Mouse (Mus musculus) kidney, adult 18-20 months (tissue): ENCODE results near the gene Gm17334.

Experiments used
- DNase-seq: peaks from one replicate; pipeline ENCODE4 v3.0.0; 2021

Gm17334 gene

DNA sequence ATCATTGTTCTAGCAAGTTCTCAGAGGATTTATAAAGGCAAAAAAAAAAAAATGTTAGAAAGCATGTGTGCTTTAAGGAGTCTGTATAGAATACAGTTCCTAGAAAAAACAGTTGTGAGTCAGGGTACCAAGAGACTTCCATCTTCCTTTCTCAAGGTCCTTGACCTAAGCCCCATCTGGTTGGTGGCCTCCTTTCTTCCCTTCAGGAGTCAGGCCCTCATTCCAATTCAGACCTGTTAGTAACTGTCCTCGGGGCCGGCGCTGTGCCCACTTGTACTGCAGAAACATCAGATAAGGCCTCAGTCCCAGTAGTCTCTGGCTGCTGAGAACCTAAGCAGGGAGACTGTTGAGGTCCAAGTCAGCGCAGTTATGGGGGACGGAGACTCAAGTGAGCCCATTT lies at the start of gene Gm17334:
Gm17334 (minus strand) TSS at position 101 of the 400 bp plus-strand sequence.
- DNase-seq = no peak

DNA sequence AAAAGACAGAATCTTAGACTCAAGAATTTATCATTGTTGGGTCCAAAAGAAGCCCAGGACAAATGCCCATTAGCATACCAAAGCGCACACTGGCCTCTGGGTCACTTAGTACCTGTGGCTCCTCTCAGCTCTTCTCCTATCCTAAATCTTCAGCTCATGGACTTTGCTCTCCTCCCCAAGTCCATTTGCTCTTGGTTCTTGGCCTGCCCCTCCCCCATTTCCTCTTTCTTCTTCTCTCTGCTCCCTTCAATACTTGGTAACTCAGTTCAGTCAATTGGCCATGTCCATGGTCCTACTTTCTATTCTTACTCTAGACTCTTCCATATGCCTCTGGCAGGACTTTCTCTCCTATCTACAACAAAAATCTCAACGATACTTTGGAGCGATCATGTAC lies 49.0 kb upstream of the Gm17334 start:
- DNase-seq = no peak

DNA sequence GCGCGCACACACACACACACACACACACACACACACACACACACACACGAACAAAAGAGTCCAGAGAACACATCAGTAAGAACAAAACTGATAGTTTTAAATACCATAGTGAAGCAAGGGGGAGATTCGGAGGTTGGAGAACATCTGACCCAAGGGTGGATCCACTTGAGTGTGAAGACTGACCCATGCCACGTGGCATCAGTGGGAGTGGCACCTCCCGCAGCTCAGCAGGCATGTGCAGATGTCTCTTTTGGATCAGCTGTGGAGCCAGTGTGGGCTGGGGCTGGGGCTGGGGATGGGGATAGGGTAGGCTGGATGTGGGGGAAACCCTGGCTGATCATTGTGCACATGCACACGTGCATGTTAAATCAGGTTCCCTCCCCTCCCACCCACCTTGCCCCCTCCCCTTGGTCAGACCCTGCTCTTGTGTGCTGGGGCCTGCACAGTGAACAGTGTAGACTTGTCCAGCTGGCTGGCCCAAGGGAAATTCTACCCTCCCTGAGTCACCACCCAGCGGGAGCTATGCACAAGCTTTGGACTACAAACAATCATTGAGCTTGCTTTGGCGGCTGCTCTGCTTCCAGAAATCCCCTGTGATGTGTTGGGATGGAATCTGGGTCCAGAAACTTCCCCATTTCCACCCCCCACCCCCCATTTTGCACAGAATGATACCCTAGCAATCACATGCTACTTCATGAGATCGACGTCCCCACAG lies 48.4 kb upstream of the Gm17334 start:
- DNase-seq = no peak

DNA sequence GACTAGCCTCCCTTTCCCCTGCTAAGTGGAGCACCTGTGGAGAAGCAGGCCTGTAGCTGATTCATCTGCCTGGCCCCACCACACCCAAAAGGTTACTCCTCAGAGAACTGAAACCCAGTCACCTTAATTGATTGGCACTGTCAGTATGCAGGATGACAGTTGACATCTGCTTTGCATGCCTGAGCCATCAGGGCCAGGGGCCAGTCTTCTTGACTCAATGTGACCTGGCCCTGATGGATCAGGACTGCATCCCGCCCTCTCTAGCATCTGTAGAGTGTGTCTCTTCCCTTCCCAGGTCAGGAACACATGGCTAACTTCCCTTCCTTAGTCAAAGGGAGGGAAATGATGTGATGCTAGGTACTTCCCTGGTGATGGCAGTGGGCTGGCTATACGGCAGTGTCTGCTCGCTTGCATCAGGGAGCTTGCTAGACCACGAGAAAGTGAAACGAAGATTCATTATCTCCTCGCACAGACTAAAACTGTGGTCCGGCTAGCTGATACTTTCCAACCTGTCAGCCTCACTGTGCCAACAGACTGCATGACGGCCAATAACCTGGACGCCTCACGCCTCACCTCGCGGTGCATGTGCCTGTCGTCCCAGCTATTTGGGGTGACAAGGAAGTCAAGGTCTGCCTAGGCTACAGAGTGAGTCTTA lies 47.7 kb upstream of the Gm17334 start:
- DNase-seq = no peak

DNA sequence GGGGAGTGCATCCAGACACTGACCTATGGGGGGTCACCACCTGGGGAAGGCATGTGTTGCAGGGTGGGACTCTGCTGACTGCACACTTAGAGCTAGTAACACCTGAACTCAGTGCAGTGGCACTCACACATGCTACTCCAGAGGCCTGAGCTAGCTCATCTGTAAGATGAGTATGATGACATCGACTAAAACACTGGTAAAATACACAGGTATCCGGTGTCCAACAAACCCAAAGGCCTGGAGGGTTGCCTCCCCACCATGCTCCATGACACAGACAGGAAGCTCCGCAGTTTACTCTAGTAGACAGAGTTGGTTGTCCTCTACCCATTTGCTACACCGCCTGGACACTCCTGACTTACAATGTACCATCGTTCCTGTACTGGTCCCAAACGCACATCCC lies 46.5 kb upstream of the Gm17334 start:
- DNase-seq = no peak

DNA sequence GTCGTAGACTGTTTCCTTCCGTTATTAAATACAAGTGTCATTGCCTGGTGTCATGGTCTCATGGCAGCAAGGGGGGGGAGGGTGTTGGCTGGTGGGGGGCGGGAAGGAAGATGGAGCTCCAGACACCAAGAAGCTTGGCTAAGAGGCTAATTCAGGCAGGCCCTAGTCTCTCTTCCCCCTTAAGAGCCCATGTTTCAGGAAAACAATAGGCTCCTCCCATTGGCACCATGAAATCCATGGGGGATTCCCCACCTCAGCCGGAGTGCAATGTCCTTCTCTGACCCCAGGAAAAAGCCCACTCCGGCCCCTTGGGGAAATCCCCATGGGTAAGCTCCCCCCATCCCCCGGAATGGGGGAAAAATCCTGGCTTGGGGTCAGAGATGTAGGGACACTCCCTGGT lies 45.8 kb upstream of the Gm17334 start:
- peak; percentile 52 for DNase-seq

DNA sequence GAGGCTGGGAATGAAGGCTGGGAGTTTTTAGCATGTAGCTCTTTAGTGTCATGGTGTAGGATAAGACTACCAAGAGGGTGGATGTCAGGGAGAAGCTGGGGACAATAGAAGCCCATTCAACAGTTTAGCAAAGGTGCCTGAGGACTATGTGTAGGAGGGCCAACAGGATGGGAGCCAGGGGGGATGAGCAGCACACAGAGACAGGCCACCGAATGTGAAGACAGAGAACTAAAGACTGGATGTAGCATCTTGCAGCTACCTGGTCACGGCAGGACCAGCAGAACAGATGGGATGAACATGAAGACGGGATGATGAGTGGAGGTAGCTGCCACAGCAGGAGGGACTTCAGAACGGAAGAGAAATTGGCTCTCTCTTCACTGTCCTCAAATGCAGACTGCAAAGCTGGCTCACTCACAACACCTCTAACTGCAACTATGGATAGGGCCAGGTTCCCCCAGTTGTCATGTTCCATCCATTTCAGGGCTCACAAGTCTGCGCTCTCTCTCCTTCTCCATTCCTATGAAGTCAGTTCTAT lies 43.9 kb upstream of the Gm17334 start:
- no peak for DNase-seq

DNA sequence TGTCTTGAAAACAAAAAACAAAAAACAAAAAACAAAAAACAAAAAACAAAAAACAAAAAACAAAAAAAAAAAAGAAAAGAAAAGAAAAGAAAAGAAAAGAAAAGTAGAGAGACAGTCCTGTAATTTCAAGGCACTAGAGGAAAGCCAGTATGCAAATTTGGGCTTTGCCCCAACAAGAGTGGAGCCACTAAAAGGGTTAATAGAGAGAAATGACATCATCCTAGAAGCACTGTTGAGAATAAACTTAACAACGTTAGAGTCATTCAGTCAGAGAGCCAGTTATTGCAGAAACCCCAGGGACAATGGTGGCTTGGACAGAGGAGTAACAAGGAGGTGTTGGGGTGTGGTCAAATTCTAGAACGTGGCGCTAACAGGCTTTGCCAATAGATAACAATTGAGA lies 41.8 kb upstream of the Gm17334 start:
- no peak for DNase-seq

DNA sequence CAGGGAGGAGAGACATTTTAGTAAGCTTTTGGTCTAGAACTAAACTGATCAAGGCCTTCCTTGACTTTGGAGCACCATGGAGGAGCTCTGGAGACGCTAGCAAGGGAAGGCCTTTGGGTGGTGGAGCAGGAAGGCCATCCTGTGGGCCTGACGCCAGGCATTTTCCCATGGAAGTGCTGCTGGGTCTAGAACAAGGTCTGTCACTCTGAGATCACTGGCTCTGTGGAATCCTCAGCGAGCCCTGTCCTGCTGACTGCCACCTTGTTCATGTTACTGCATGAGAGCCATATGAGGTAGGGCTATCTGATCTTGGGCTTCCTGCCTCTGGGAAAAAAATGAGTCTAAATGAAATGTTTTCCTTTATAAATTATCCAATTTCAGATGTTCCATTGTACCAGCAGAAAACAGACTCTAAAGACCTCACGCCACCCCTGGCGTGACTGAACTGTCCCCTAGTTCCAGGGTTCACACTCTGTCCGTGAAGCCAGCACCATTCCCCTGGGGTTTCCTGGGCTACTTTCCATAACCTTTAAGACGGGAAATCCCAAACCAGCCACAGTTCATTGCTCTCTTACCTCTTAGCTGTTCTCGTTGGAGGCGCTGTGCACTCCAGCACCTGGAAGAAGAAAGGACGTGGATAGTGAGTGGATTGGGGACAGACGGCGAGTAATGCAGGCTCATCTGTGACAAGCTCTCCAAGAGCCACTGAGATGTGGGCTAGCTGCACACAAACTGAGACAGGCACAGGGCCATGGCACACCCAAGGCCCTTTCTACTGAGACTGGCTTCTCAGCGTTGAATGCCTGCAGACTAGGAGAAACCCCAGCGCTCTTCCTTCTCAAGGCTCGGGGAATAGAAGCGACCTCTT lies 40.2 kb upstream of the Gm17334 start:
- DNase-seq = peak; percentile 59

DNA sequence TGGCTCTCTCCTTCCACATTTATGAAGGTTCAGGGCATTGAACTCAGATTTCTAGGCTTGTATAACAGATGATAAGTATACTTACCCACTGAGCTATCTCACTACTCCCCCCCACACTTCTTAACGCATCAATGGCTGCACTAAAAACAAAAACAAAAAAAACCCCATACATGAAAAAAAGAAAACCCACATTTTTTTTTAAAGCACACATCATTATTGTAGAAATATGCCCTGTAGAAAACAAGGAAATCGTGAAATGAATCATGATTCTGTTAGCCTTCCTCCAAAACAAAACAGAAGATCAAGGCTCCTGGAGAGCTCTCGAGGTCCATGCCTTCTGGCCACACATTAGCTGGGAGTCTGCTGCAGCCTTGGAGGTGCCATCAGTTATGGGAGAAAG lies 38.3 kb upstream of the Gm17334 start:
- DNase-seq = no peak

DNA sequence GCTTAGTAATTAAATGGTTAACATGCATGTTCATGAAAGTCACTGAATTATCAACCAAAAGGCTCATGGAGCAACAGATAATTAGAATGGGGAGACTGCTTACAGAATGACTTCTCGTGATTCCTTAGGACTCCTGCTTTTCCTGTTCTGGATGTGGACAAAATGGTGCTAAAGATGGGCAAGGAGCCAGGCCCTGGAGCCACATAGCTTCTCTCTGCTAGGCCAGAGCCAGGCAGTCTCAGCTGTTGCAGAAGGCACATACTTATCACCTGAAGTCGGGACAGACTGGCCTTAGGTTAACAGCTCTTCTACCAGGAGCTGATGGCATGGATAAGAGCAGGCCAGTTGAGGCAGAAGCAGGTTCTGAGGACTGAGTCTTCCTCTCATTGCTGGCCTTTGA lies 37.8 kb upstream of the Gm17334 start:
- no peak for DNase-seq

DNA sequence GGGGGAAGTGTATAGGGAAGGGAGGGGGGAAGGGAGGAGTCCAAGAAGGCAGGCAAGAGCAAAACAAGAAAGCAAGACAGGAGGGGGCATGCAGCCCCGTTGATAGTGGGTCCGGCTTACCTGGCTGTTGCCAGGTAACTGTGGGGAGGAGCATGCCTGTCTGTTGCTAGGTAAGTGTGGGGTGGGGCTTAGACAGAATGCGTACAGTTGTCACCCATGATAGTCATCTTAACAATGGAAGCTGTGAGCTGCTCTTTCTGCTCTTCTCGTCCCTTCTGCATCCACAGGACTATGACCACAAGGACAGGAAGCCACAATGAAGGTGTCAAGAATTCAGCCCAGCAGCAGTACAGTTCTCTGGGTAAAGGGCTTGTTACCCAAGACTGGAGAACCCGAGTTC lies 37.2 kb upstream of the Gm17334 start:
- no peak for DNase-seq

DNA sequence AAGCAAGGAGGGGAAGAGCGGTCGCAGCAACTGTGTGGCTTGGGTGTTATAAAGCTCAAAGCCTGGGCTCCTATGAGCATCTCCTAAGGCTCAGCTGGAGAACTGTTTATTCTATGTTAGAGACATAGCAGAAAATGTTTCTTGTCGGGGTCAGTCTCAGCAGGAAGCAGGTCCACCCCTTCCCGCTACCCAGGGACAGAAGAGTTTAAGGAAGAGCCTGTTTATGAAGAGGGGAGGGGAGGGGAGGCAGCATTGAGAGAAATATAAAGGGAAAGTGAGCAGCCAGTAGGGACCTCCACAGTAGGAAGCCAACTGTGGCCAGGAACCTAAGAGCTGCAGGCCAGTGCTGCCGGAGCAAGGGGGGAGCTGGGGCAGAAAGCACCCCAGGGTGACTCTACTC lies 36.4 kb upstream of the Gm17334 start:
- no peak for DNase-seq

DNA sequence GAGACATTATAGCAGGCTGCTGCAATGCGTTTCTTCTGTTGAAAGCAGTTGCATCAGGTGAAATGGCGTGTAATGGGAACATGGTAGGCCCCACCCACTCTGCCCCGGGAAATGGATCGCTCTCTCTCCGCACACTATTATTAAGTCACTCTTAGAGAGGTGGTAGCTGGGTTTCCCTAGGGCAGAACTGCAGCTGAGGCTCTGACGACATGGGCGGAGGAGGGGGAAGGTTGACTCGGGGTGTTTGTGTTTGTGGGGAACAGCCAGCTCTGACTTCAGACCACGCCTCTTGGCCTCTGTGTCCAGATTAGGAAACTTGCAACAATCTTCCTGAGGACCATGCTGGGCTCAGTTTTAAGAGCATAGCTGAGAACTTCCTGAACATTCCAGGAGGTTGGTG lies 32.8 kb upstream of the Gm17334 start:
- DNase-seq = peak; percentile 52

DNA sequence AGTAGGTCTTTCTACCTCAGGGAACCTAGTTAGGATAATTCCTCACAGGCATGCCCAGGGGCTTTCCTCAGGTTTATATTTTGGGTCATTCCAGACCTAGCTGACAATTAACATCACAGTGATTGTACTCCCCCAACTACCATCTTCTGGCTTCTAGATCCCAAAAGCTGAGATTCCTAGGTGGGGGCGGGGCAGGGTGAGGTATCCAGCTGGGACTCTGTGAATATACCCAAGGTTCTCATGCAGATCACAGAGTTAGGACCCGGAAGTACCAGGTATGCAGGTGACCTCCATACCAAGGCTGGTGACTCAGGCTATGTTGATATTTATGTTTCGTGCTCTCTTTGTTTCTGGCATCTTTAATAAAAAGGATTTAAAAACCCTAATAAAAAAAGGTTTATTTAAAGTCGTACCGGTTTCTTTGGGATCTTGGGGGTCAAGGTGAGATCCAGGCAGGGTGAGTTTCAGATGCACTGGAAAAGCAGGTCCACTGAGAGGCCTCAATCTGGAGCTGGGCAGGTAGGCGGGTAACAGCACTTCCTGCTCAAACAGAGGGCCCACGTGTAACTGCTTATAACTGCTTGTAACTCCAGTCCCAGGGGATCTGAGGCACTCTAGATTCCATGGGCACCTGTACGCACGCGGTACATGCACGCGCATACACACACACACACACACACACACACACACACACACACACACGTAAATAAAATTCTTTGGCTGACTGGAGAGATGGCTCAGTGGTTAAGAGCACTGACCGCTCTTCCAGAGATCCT lies 31.8 kb upstream of the Gm17334 start:
- DNase-seq = no peak

DNA sequence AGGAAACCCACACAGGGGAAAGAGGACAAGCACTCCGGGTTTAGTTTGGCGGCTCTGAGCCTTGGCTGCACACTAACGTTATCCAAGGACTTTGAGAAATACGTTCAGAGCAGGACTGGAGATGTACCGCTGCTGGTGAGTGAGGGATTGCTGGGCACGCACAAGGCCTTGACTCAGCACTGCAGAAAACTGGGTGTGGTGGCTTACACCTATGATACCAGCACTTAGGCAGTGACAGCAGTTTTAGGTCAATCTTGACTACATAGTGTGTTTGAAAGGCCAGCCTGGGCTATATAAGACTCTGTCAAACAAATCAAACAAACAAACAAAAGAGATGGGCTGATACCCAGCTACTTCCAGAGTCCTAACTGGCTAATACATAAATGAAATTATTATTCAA lies 30.5 kb upstream of the Gm17334 start:
- DNase-seq = no peak

DNA sequence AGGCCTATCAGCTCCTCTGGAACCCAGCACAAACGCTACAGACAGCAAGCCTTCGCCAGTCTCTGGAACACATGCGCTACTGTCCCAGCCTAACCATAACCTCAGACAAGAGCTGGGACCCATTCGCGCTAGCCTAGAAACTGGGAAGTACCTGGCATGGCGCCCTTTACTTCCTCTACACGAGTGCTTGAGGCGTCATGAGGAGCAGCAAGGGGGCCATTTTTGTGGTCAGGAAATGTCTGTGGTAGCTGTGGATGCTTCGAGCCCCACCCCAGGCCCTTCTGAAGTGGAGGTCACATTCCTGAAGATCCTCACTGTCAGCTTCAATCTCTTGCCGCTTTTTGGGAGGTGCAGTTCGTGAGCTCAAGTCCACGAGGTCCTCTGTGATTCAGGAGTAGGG lies 30.1 kb upstream of the Gm17334 start:
- DNase-seq = no peak

DNA sequence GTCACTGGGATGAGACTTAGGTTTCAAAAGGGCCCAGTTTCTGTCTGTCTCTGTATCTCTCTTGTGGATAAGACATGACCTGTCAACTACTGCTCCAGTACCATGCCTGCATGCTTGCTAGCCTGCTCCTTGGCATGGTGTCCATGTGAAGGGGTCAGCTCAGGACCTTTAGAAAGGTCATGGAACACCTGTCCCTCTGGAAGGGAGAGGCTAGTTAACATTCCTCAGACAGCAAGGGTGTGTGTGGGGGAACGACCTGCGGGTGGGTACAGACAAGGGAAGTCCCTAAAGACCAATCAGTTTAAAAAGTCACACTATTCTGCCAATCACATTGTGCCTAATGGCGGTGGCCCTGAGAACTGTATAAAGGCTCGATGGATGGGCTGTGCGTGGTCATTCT lies 28.0 kb upstream of the Gm17334 start:
- no peak for DNase-seq

DNA sequence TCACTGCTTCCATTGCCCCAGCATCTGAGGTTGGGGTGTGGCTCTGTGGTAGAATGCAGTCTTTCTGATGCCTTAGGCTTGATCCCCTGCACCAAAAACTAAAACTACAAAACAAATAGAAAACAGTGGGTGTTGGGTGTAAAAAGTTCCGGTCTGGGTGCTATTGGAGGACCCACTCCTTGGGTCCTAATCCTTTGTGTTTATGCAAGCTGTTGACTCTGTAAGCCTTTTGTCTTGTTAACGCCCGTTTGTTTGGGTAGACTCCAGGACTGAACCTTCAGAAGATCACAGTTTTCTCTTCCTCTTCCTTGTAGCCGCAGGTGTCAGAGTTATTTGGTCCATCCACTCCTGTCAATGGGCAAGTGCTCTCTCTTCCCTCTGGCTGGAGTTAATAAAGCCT lies 27.0 kb upstream of the Gm17334 start:
- no peak for DNase-seq

DNA sequence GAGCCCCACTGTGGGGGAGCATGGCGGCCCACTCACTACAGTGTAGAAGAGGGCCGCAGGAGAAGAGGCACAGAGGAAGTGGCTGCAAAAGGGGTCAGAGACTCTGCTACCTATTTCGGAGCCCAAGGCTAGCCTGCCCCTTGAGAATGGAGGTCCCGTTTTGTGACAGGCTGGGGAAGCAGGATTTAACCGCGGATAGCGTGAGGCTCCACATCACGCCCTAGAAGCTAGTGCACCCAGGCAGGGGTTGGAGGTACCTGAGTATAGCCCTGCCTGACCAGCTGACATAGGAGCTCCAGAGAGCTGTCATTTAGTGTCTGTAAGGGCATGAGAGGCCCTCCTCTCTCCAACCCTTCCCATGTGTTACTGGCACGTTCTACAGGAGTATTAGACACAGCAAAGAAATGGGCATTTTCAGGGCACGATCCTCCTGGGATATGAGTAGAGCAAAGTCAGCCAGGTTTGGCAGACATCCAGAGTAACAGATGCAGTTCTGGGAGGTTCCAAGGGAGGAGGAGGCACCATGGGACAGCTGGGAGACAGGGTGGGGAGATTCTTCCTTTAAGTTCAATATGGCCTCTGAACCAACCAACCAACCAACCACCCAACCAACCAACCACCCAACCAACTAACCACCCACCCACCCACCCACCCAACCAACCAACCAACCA lies 25.2 kb upstream of the Gm17334 start:
- DNase-seq = no peak

DNA sequence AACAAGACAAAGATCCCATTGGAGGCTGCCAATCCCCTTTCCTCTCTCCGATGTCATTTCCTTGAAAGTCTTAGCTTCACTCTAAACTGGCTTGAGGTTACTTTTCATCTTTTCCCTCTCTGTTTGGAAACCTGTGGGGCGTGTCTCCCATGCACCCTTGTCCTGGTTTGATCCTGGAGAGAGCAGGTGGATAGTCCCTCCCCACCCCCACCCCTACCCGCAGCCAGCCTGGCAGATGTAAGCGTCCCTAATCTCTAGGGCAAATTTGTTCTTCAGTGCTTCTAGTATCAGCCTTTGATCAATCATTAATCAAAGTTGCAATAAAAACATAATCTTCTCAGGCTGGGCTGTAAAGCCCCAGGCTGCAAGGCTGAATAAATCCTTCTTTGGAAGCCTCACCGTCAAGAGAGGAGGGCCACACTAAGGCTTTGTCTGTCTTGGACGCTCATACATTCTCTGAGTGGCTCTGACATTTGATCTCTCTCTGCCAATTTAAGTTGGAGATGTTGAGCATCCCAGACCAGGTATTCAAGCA lies 24.5 kb upstream of the Gm17334 start:
- DNase-seq = no peak
